Mouse (Mus musculus) B cell, adult 62 days (primary cell): ENCODE data around the gene Nkap. TPM values are rescaled to one million over a fixed set of nuclear protein-coding genes. Genes with fewer than 3 reads are reported as not detected.

Source experiments
- total RNA-seq: library from RNA; stranded (reverse); gene quantifications from 4 replicates; pipeline ENCODE4 v1.2.4, GENCODE M21; 2023

Nkap gene
- total RNA-seq: 14.2 to 18.0 TPM (median 16.2 TPM) in 4 replicates

DNA sequence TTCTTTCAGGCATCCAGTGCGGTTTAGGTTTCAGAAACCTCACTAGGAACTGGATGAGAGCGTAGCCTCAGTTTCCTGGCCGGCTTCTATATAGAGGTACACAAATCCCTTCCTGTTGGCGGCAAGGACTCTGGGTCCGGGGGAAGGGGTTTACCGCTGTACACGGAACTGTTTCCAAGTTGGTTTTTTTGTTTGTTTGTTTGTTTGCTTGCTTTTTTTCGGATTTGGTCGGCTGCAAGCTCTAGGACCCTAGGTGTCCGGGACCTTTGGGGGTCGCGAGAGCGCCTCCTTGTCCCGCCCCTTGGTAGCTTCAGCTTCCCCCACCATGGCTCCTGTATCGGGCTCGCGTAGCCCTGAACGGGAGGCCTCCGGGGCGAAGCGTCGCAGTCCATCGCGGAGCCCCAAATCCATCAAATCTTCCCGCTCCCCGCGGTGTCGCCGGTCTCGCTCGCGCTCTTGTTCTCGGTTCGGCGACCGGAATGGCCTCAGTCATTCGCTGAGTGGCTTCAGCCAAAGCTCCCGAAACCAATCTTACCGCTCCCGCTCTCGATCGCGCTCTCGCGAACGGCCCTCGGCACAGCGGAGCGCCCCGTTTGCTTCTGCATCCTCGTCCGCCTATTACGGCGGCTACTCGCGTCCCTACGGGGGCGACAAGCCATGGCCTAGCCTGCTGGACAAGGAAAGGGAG is at the start of gene Nkap:
Nkap (plus strand) TSS at position 125 of the 688 bp plus-strand sequence.

DNA sequence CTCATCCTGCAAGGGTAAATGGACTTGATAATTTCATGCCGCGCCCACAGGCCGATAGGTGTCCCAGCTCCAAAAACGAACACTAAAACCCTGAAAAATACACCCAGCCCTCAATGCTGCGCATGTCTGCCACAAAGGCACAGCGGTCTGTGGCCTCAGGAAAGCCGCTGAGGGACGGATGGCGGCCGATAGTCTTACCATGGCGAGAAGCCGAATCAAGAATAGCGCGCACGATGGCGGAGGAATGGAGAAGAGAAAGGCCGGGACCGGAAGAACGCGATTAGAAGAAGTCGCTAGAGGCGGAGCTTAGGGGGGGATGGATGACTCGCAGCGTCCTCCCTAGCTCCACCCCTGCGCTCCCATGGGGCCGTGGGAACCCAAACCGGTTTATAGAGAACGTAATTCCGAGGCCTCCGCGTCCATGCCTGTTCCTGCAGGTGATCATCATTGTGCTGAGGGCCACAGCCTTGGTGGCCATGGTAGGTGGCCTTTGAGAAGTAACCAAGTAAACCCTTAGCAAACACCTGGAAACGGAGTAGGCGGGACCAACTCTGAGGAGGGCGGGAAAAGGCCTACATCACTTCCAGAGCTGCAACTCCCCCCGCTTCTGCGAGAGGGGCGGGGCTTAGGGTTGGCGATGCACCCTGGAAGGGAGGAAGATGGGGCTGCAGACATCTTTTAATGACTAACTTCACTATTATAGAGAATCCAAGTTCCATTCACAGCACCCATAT is 41.5 kb upstream of the Nkap start, which contains the start of gene Rpl39:
Rpl39 (minus strand) TSS at position 476 of the 734 bp plus-strand sequence.

DNA sequence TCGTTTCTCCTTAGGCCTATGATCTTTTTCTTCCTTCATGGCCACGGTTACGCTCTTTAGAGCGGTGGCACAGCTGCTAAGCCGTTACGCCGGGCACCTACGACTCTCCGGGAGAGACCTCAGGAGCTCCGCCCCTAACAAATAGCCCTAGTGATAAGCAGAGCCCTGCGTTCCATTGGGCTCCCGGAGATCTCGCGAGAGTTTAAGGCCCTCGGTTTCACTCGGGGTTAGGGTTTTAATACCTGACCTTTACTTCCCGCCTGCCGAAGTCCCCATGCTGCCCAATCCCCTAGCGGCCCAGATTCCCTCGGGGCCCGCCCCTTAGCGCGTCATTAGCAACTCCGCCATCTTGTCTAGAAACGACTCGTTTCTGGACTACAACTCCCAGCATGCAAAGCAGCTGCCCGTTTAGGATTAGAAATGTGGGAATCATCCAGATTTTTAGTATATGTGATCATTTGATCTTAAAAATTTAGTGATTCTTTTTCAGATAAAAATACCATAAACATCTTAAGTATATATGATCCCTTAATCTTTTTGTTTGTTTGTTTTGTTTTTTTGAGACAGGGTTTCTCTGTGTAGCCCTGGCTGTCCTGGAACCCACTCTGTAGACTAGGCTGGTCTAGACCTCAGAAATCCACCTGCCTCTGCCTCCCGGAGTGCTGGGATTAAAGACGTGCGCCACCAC is 16.3 kb upstream of the Nkap start, which contains the start of gene Upf3b:
Upf3b (minus strand) TSS at position 130 of the 688 bp plus-strand sequence.

DNA sequence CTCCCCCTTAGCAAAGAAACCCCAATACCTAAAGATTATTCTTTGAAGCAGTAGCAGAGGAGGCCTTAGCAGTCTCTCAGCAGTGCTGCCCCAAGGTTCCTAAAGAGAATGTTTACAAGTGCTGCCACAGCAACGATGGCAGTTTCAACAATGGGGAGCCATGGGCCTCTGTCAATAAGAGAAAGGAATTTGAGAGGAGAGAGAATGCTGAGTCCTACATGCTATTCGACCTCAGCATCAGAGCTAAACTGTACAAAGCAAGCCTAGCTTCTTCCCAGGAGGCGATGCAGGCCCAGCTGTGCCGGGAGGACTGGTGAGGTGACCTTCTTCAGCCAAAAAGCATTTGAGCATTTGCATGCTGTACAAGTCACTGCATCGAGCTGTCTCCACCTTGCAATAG is 42.1 kb downstream of the Nkap start, which contains the start of gene Akap14:
Akap14 (minus strand) TSS at position 101 of the 400 bp plus-strand sequence.

DNA sequence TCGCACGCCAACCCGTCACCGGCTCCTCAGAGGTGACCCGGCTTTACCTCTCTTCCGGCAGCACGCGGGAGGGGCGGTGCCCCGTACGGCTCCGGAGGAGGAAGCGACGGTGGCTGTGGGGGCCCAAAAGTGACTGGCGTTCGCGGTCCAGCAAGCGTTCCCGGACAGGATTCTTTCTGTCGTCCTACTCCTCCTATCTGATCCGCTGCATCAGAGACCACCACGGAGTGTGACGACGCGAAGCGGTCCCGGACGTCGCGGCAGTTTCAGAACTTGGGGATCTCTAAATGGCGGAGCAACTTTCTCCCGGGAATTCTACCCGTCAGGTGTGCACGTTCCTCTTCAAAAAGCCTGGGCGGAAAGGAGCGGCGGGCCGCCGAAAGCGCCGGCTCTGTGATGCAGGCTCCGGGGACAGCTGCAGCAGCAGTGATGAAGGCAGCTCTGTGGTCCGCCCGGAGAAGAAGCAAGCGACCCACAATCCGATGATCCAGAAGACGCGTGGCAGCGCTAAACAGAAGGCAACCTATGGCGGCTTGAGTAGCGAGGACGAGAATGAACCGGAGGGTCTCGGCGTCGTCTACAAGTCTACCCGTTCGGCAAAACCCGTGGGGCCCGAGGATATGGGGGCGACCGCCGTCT is 64.6 kb downstream of the Nkap start, which contains the start of the genes Ndufa1 and Rnf113a1:
Ndufa1 (minus strand) TSS at position 59 of the 639 bp plus-strand sequence.
Rnf113a1 (plus strand) TSS at position 141 of the 639 bp plus-strand sequence.

Other genes starting within 250 kb of the Nkap start
- gene Nkrf, start 223.9 kb upstream of the Nkap start, total RNA-seq: 11.3 to 14.4 TPM (median 13.4 TPM) in 4 replicates
- gene Sept6, start 135.0 kb upstream of the Nkap start, total RNA-seq: 99.3 to 110 TPM (median 108 TPM) in 4 replicates
- gene Sowahd, start 78.0 kb upstream of the Nkap start, total RNA-seq: not detected in 4 replicates
- 1,288 to 1,425 TPM (median 1,387 TPM) in 4 replicates for gene Rpl39, start 41.4 kb upstream of the Nkap start, total RNA-seq
- gene Upf3b, start 16.5 kb upstream of the Nkap start, total RNA-seq: 43.7 to 54.3 TPM (median 49.9 TPM) in 4 replicates
- gene Akap14, start 42.0 kb downstream of the Nkap start, total RNA-seq: not detected in 4 replicates
- gene Ndufa1, start 64.4 kb downstream of the Nkap start, total RNA-seq: 73.3 to 99.4 TPM (median 92.4 TPM) in 4 replicates
- 1.8 to 2.2 TPM (median 2.0 TPM) in 4 replicates for gene Rnf113a1, start 64.5 kb downstream of the Nkap start, total RNA-seq
- not detected in 4 replicates for gene Gm9, start 84.2 kb downstream of the Nkap start, total RNA-seq
- gene Rhox1, start 95.5 kb downstream of the Nkap start, total RNA-seq: not detected in 4 replicates
- not detected in 4 replicates for gene Rhox2a, start 118.2 kb downstream of the Nkap start, total RNA-seq
- gene Rhox3a, start 123.1 kb downstream of the Nkap start, total RNA-seq: not detected in 4 replicates
- gene Rhox4a, start 138.5 kb downstream of the Nkap start, total RNA-seq: not detected in 4 replicates